Mouse (Mus musculus) lung, adult 2 months (tissue): ENCODE measurements around the gene Mog.

Experiments used
- CTCF ChIP-seq: fragments of 200-500 bp; IDR thresholded peaks from 2 replicates; pipeline ENCODE4 v1.5.1; 2011; ENCODE audit warnings: mild to moderate bottlenecking, low read length, control low read depth; ENCODE audit not compliant: insufficient read depth
- POLR2A ChIP-seq: fragments of 200-500 bp; IDR thresholded peaks from 2 replicates; pipeline ENCODE4 v1.6.1; 2011; ENCODE audit warnings: low read depth, mild to moderate bottlenecking, control low read depth, low read length, borderline replicate concordance; ENCODE audit errors: extremely low read depth

GRCm38 (mm10) chr17:37009460-37010042 lies 13.6 kb downstream of the Mog start:
- TF ChIP-seq POLR2A (no peak), CTCF (no peak)
